Mouse (Mus musculus) erythroblast, embryonic 14.5 days (primary cell): ENCODE measurements around the gene Itk.

ENCODE experiments used
- GATA1 ChIP-seq: IDR thresholded peaks from 2 replicates; pipeline ENCODE4 v1.6.1; 2012; ENCODE audit warnings: low read length, inconsistent platforms, mixed read lengths
- TAL1 ChIP-seq: IDR thresholded peaks from 3 replicates; pipeline ENCODE4 v1.6.1; 2012; ENCODE audit warnings: low read length, inconsistent platforms, mixed read lengths

DNA sequence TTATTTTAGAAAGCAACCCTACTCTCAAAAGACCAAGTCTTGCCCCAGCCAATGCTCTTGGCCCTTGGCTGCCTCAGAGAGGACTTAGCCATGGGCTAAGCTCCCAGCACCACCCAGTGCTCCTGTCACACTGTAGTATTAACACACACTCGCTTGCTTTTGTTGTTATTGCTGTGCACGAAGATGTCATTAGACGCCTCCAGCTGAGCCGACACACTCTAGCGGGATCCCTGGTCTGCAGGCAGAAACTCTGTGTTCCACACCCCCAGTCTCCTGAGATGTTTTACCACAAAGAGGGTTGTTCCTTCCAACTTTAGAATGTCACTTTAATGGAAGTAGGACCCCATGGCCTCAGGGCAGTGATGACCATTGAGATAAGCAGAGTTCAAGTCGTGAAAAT, 877 bp downstream of the Itk start:
- no peak for TF ChIP-seq TAL1
- no peak for TF ChIP-seq GATA1
